Mouse (Mus musculus) forebrain, embryonic 15.5 days (tissue): ENCODE data around the gene Nfatc2ip. TPM values are rescaled to one million over a fixed set of nuclear protein-coding genes. Genes with fewer than 3 reads are reported as not detected.

Experiments used
- ATAC-seq: fragments of 200-750 bp; cut with Nextera tagmentation; replicated peaks from 2 replicates; pipeline ENCODE4 v1.8.0; 2017; ENCODE audit warnings: mild to moderate bottlenecking, moderate TSS enrichment, moderate library complexity
- H3K27ac ChIP-seq: fragments of 300-500 bp; sonication (generic); replicated peaks from 2 replicates; pipeline ENCODE4 v1.5.1; 2015; ENCODE audit warnings: mild to moderate bottlenecking, inconsistent platforms
- H3K27me3 ChIP-seq: fragments of 300-500 bp; sonication (generic); 2 replicates; pipeline ENCODE4 v1.6.1; 2015; ENCODE audit warnings: inconsistent platforms
- H3K36me3 ChIP-seq: fragments of 300-500 bp; sonication (generic); 2 replicates; pipeline ENCODE4 v1.6.1; 2015; ENCODE audit warnings: mild to moderate bottlenecking, inconsistent platforms
- H3K4me1 ChIP-seq: fragments of 300-500 bp; sonication (generic); 2 replicates; pipeline ENCODE4 v1.6.1; 2015; ENCODE audit warnings: inconsistent platforms
- H3K4me2 ChIP-seq: fragments of 300-500 bp; sonication (generic); replicated peaks from 2 replicates; pipeline ENCODE4 v1.6.1; 2015; ENCODE audit warnings: mild to moderate bottlenecking, inconsistent platforms
- H3K4me3 ChIP-seq: fragments of 300-500 bp; sonication (generic); 2 replicates; pipeline ENCODE4 v1.5.1; 2015; ENCODE audit warnings: mild to moderate bottlenecking, inconsistent platforms
- H3K9ac ChIP-seq: fragments of 300-500 bp; sonication (generic); replicated peaks from 2 replicates; pipeline ENCODE4 v1.6.1; 2015; ENCODE audit warnings: mild to moderate bottlenecking, inconsistent platforms
- H3K9me3 ChIP-seq: fragments of 300-500 bp; sonication (generic); 2 replicates; pipeline ENCODE4 v1.6.1; 2016; ENCODE audit warnings: inconsistent platforms
- WGBS: fragments of 180-500 bp; shearing (Covaris S2); methylation state at CpG from one replicate; pipeline ENCODE4 v1.1.7; 2015; ENCODE audit warnings: mixed read lengths; 5-methylcytosine and 5-hydroxymethylcytosine counted together
- polyA plus RNA-seq: library from polyadenylated mRNA; unstranded; fragments of >200 nt; fragmentation: Nextera tagmentation; extraction: Ambion mirVana; gene quantifications from 2 replicates; pipeline ENCODE4 v1.2.1, GENCODE M21; 2015

Gene Nfatc2ip
- polyA plus RNA-seq, 1 experiment from 2014 or later = 3.0 TPM

- Histone ChIP-seq H3K4me2 (no peak overlapping the region), H3K27ac (no peak overlapping the region), H3K36me3 (no peaks in the 10 kb centered on the region), H3K9me3 (no peaks in the 10 kb centered on the region), H3K9ac (no peak overlapping the region), H3K27me3 (no peaks in the 10 kb centered on the region), H3K4me3 (no peak overlapping the region), H3K4me1 (no peaks in the 10 kb centered on the region)
- 66% methylated on average over 11 of the region's 11 CpGs for WGBS
- ATAC-seq = no peak
Observed at GRCm38 (mm10) chr7:126353251-126353993, 43.1 kb downstream of the Nfatc2ip start.

DNA sequence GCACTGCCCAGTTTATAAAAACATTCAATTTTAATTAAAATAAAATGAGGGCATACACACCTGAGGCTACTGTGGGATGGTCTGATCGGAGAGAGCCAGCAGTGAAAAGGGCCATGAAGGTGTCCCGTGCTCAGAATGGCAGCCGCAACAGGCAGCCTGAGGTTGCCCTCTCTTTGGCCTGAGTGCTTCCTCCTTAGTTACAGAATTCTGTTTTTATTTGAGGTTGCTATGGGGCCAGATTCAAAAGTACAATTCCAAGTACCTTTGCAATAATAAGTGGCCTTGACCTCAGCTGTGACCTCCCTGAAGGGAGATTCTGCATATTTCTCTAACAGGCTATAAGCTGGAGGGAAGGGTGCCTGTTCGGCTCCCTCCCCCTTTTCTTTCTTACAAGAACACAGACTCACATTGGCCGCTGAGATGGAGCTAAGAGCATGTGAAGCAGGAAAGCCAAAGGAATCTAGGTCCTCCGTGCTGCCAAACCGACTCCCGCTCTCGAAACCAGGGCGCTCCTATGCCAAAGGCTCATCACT lies 45.1 kb downstream of the Nfatc2ip start:
- Histone ChIP-seq H3K4me2 (no peak overlapping the region; the same call in 1 of the 2 replicates), H3K36me3 (no peaks in the 10 kb centered on the region), H3K9me3 (no peaks in the 10 kb centered on the region), H3K27ac (no peak overlapping the region), H3K4me1 (no peaks in the 10 kb centered on the region), H3K27me3 (no peaks in the 10 kb centered on the region), H3K9ac (no peak overlapping the region), H3K4me3 (no peak overlapping the region)
- 46% methylated on average over 10 of the region's 10 CpGs for WGBS
- ATAC-seq = no peak

DNA sequence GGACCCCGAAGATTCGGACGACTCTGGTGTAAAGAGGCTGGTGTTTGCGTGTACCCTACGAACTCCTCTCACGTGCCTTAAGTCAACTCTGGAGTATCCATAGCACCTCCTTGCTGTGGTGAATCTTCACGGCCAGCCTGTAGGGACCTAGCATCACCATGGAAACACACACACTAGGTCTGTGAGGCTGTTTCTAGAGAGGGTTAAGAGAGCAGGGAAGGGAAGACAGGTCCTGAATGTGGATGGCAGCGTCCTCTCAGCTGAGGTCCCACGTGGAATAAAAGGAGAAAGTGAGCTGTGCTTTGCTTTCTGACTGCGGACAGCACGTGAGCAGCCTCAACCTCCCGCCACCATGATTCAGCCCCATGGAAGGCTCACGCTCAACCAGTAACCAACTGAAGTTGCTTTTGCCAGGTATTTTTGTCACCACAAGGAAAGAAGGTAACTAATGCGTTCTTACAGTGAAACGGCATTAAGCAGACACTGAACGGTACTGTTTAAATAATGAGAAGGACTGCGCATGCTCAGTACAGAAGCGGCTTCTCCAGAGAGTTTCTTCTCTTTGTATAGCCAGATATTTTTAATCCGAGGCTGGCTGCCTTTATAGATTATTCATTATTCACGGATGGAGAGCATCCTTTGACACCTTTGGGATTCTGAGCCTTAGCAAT lies 45.7 kb downstream of the Nfatc2ip start:
- Histone ChIP-seq H3K4me1 (no peaks in the 10 kb centered on the region), H3K9ac (peak overlapping the region; percentile 22; the same call in 1 of the 2 replicates), H3K27me3 (no peaks in the 10 kb centered on the region), H3K4me3 (peak overlapping the region; percentile 13; the same call in 1 of the 2 replicates), H3K36me3 (no peaks in the 10 kb centered on the region), H3K27ac (no peak overlapping the region), H3K9me3 (no peaks in the 10 kb centered on the region), H3K4me2 (peak overlapping the region; percentile 22)
- whole genome bisulfite sequencing = 65% methylated on average over 20 of the region's 20 CpGs
- ATAC-seq = no peak

- H3K4me1 ChIP-seq = no peaks in the 10 kb centered on the region
- no peak for ATAC-seq
Observed at GRCm38 (mm10) chr7:126348293-126348692, 48.2 kb downstream of the Nfatc2ip start.

DNA sequence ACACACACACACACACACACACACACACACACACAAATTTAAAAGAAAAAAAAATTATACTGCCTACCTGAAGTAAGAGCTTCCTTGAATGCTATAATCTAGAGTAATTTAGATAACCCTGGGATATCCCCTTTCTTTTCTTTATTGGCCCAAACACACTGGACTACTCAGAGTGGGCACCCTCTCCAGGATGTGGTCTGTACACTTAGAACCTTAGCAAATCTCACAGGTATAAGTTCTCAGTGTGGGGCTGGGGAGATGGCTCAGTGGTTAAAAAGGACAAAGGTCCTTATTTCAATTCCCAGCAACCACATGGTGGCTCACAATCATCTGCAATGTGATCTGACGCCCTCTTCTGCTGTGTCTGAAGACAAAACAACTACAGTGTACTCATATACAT lies 49.4 kb downstream of the Nfatc2ip start:
- H3K36me3 ChIP-seq = no peaks in the 10 kb centered on the region
- no peak overlapping the region for H3K27ac ChIP-seq
- no peaks in the 10 kb centered on the region for H3K4me1 ChIP-seq
- no peak overlapping the region for H3K4me2 ChIP-seq
- H3K9me3 ChIP-seq = no peaks in the 10 kb centered on the region
- H3K9ac ChIP-seq = no peak overlapping the region
- ATAC-seq = no peak
- H3K27me3 ChIP-seq = no peaks in the 10 kb centered on the region
- H3K4me3 ChIP-seq = no peak overlapping the region
- WGBS = 61% methylated on average over 1 of the region's 1 CpGs

More at GRCm38 (mm10) chr7:126348293-126348692, 48.2 kb downstream of the Nfatc2ip start:
- H3K27ac ChIP-seq = no peak overlapping the region
- WGBS = 85% methylated on average over 8 of the region's 8 CpGs
- H3K27me3 ChIP-seq = no peaks in the 10 kb centered on the region
- H3K4me2 ChIP-seq = no peak overlapping the region
- no peaks in the 10 kb centered on the region for H3K9me3 ChIP-seq
- H3K9ac ChIP-seq = no peak overlapping the region
- H3K4me3 ChIP-seq = no peak overlapping the region
- no peaks in the 10 kb centered on the region for H3K36me3 ChIP-seq

DNA sequence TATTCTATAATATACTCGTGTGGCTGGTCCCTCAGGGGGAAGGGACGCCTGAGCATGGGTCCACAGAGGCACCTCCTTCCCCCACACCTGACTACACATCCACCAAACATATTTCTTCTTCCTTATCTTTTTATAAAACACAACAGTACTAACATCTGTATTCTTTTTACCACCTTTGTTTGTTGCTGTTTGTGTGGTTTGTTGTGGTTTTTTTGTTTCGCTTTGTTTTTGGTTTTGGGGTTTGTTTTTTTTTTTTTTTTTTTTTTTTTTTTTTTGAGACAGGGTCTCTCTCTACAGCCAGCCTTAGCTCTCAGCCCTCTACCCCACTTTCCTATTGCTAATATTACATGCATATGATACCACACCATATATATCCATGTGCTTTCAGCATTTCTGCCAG lies 50.6 kb downstream of the Nfatc2ip start:
- Histone ChIP-seq H3K9me3 (no peaks in the 10 kb centered on the region), H3K27ac (no peak overlapping the region), H3K9ac (no peak overlapping the region), H3K27me3 (no peaks in the 10 kb centered on the region), H3K4me3 (no peak overlapping the region), H3K36me3 (no peaks in the 10 kb centered on the region), H3K4me1 (no peaks in the 10 kb centered on the region), H3K4me2 (no peak overlapping the region)
- 49% methylated on average over 3 of the region's 3 CpGs for WGBS
- no peak for ATAC-seq

GRCm38 (mm10) chr7:126345557-126345956 lies 51.0 kb downstream of the Nfatc2ip start:
- no peak for ATAC-seq
- Histone ChIP-seq H3K36me3 (no peaks in the 10 kb centered on the region), H3K4me1 (no peaks in the 10 kb centered on the region), H3K9me3 (no peaks in the 10 kb centered on the region), H3K27ac (no peak overlapping the region), H3K4me2 (no peak overlapping the region), H3K9ac (no peak overlapping the region), H3K4me3 (no peak overlapping the region), H3K27me3 (no peaks in the 10 kb centered on the region)
- 78% methylated on average over 3 of the region's 3 CpGs for WGBS

GRCm38 (mm10) chr7:126340896-126341295 lies 55.6 kb downstream of the Nfatc2ip start:
- Histone ChIP-seq H3K4me1 (no peaks in the 10 kb centered on the region), H3K9ac (no peak overlapping the region), H3K4me2 (no peak overlapping the region), H3K27ac (no peak overlapping the region), H3K27me3 (no peaks in the 10 kb centered on the region), H3K36me3 (no peaks in the 10 kb centered on the region), H3K9me3 (no peaks in the 10 kb centered on the region), H3K4me3 (no peak overlapping the region)
- 67% methylated on average over 6 of the region's 6 CpGs for WGBS
- ATAC-seq = no peak

DNA sequence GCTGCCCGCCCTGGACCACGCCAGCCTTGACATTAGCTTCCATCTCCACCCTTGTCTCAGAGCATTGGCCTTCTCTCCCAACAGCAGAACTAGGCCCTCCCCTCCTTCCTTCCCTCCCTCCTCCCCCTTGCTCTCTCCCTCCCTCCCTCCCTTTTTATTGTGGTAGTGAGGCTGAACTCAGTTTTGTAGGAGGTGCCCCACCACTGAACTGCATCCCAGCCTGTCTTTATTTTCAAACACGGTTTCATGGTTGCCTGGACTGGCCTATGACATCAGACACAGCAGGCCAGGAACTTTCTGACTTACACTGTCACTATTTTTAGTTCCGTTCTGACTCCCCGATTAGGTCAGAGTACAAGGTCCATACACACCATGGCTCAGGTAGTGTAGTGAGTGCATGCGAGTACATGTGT lies 56.3 kb downstream of the Nfatc2ip start:
- Histone ChIP-seq H3K36me3 (no peaks in the 10 kb centered on the region), H3K9me3 (no peaks in the 10 kb centered on the region), H3K27ac (no peak overlapping the region), H3K4me2 (no peak overlapping the region), H3K4me3 (no peak overlapping the region), H3K9ac (no peak overlapping the region), H3K27me3 (no peaks in the 10 kb centered on the region), H3K4me1 (no peaks in the 10 kb centered on the region)
- WGBS = 79% methylated on average over 6 of the region's 6 CpGs
- no peak for ATAC-seq

- no peaks in the 10 kb centered on the region for H3K9me3 ChIP-seq
- H3K36me3 ChIP-seq = no peaks in the 10 kb centered on the region
- no peaks in the 10 kb centered on the region for H3K27me3 ChIP-seq
- WGBS = 73% methylated on average over 8 of the region's 8 CpGs
- H3K4me3 ChIP-seq = no peak overlapping the region
- ATAC-seq = no peak
- no peak overlapping the region for H3K27ac ChIP-seq
- H3K4me1 ChIP-seq = no peaks in the 10 kb centered on the region
- no peak overlapping the region for H3K9ac ChIP-seq
- H3K4me2 ChIP-seq = no peak overlapping the region
Observed at GRCm38 (mm10) chr7:126339521-126339971, 57.0 kb downstream of the Nfatc2ip start.

DNA sequence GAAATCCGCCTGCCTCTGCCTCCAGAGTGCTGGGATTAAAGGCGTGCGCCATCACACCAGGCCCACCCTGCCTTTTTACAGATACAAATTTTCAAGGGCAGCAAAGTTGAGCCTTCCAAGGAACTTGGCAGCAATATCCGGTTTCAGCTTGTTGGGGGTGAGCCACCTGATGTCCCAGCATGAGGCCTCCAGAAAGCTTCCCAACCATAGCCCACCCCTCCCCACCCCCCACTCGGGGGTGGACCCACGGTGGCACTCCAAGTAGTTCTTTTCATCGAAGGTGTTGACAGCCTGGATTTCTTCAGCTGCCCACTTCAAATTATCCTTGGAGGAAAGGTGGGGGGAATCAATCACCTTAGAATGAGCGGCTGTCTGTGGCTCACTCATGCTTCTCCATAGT lies 57.6 kb downstream of the Nfatc2ip start:
- no peak for ATAC-seq
- H3K36me3 ChIP-seq = no peaks in the 10 kb centered on the region
- H3K9ac ChIP-seq = no peak overlapping the region
- no peak overlapping the region for H3K4me3 ChIP-seq
- H3K4me2 ChIP-seq = no peak overlapping the region
- no peak overlapping the region for H3K27ac ChIP-seq
- H3K9me3 ChIP-seq = no peaks in the 10 kb centered on the region
- WGBS = 83% methylated on average over 8 of the region's 8 CpGs
- no peaks in the 10 kb centered on the region for H3K27me3 ChIP-seq
- H3K4me1 ChIP-seq = no peaks in the 10 kb centered on the region

DNA sequence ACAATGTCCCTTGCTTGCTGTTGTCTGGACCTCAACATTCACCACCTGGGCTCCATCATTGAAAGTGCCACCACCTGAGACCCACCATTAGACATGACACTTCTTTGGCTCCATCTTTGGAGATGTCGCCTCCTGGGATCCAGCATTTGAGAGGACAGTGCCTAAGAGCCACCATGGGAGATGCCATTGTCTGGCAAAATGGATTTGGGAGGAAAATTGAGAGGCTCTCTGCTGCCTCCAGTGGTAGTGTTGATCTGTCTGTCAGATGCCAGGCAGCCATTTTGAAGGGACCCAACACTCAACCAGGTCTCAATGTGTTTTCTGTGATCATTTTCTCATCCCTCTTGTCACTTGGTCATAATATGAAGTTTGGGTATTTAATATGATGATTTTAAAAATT lies 61.0 kb downstream of the Nfatc2ip start:
- no peak for ATAC-seq
- Histone ChIP-seq H3K36me3 (no peaks in the 10 kb centered on the region), H3K4me3 (no peak overlapping the region), H3K9ac (no peak overlapping the region), H3K4me2 (no peak overlapping the region), H3K9me3 (no peaks in the 10 kb centered on the region), H3K27ac (no peak overlapping the region), H3K4me1 (no peaks in the 10 kb centered on the region), H3K27me3 (no peaks in the 10 kb centered on the region)
- 91% methylated on average over 1 of the region's 1 CpGs for WGBS
